ENCODE assay signal across 19 mouse cellular contexts in genomic region chr1:138996663-138997062, GRCm38 (mm10).
"Had no signal": no experiment of that assay in that cellular context is flagged by ENCODE, and none has a peak within 500 bp of the region (broad histone marks: within the 10 kb centered on the region; RNA-seq: fewer than 3 reads in every experiment).

No protein-coding gene starts in this region.

- H3K4me3 ChIP-seq: liver, embryonic 12.5 days; midbrain, embryonic 10.5 days; midbrain, embryonic 13.5 days; midbrain, embryonic 15.5 days; myocyte; neural tube, embryonic 13.5 days; neural tube, embryonic 15.5 days had no signal

- DNase-seq: lung, adult 18-20 months; lung, embryonic 14.5 days; lung, postnatal 10 days; lung, postnatal 4 days; retina, postnatal 1 day; right cerebral cortex, postnatal 25 days; right cerebral cortex, postnatal 4 days; spleen, adult 18-20 months; thymus, adult 18-20 months; thymus, postnatal 14 days; thymus, postnatal 36 days had no signal

- H3K27me3 ChIP-seq: liver, embryonic 12.5 days; midbrain, embryonic 13.5 days; midbrain, embryonic 15.5 days; neural tube, embryonic 13.5 days; neural tube, embryonic 15.5 days had no signal

- H3K9ac ChIP-seq: liver, embryonic 12.5 days; liver, embryonic 14.5 days; lung, embryonic 14.5 days; midbrain, embryonic 13.5 days; midbrain, embryonic 15.5 days; neural tube, embryonic 13.5 days; neural tube, embryonic 15.5 days had no signal

- H3K4me1 ChIP-seq: liver, embryonic 12.5 days had no signal

- H3K9me3 ChIP-seq: liver, embryonic 12.5 days; midbrain, embryonic 13.5 days; midbrain, embryonic 15.5 days; neural tube, embryonic 13.5 days; neural tube, embryonic 15.5 days had no signal

- H3K4me2 ChIP-seq: liver, embryonic 12.5 days; lung, embryonic 14.5 days; midbrain, embryonic 13.5 days; midbrain, embryonic 15.5 days; neural tube, embryonic 13.5 days; neural tube, embryonic 15.5 days had no signal

- H3K27ac ChIP-seq: liver, embryonic 12.5 days; liver, embryonic 14.5 days; midbrain, embryonic 10.5 days; midbrain, embryonic 13.5 days; midbrain, embryonic 15.5 days; neural tube, embryonic 13.5 days; neural tube, embryonic 15.5 days had no signal

- H3K36me3 ChIP-seq: liver, embryonic 12.5 days; midbrain, embryonic 15.5 days; neural tube, embryonic 13.5 days; neural tube, embryonic 15.5 days had no signal

- ATAC-seq: liver, embryonic 12.5 days; midbrain, embryonic 13.5 days; midbrain, embryonic 15.5 days had no signal
